Mouse (Mus musculus): ENCODE data around the gene Doc2g.

DNA sequence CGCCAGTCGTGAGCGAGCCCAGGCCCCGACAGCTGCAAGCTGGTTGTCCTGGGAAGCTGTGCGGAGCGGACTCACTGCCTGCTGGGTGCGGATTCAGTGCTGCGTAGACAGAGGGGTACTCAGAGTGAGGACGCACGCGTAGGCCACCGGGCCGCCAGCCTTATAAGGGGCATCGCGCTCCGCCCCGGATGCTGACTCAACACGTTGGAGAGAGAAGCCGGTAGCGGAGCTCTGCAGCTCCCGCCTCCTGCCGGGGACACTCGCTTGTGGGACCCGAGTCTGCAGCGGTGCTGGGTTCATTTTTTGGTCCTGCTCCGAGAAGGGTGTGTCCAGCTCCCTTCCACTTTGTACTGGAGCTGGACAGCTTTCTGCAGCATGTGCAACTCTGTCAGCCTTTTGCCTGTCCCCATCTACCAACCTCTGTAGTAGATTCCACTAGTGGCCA lies 34.7 kb downstream of the Doc2g start, which contains the start of gene Gstp1:
- TF ChIP-seq CTCF (IDR thresholded peaks at IDR 0.05) = peak; percentile 57
- no peak for TF ChIP-seq EP300 (IDR thresholded peaks at IDR 0.05)
